Mouse (Mus musculus) effector memory CD4-positive, alpha-beta T cell, adult 5 months (primary cell): ENCODE results near the gene Gm10477. TPM values are rescaled to one million over a fixed set of nuclear protein-coding genes. Genes with fewer than 3 reads are reported as not detected.

Experiments used
- polyA plus RNA-seq: library from polyadenylated mRNA; unstranded; fragments of 100-300 nt; shearing (Covaris generic); gene quantifications from one replicate; pipeline ENCODE4 v1.2.1, GENCODE M21; 2017

The Gm10477 gene
- polyA plus RNA-seq, result not detected

GRCm38 (mm10) chrX:56524442-56524841 is at the start of gene Gm10477:
TSS of gene Gm10477 (plus strand) at chrX:56524742.

GRCm38 (mm10) chrX:56549506-56549905 is 25.0 kb downstream of the Gm10477 start, which contains the start of gene Gm648:
TSS of gene Gm648 (minus strand) at chrX:56549606.

Other genes with a start within 250 kb of the Gm10477 start
- not detected for gene Zfp449, start 178.3 kb upstream of the Gm10477 start, polyA plus RNA-seq
- 0.67 TPM for gene Smim10l2a, start 150.2 kb upstream of the Gm10477 start, polyA plus RNA-seq
- not detected for gene Gm2174, start 76.8 kb upstream of the Gm10477 start, polyA plus RNA-seq
- 33.9 TPM for gene Ints6l, start 69.9 kb upstream of the Gm10477 start, polyA plus RNA-seq
- gene Gm648, start 24.9 kb downstream of the Gm10477 start, polyA plus RNA-seq, result not detected
- gene Mmgt1, start 73.3 kb downstream of the Gm10477 start, polyA plus RNA-seq, result 7.6 TPM
- 11.9 TPM for gene Slc9a6, start 85.0 kb downstream of the Gm10477 start, polyA plus RNA-seq
- not detected for gene Fhl1, start 207.0 kb downstream of the Gm10477 start, polyA plus RNA-seq